Mouse (Mus musculus): ENCODE results near the gene Rnf41. TPM values are rescaled to one million over a fixed set of nuclear protein-coding genes. Genes with fewer than 3 reads are reported as not detected.
A peak's percentile ranks its signal among the peaks of the same experiment; 100 is the strongest.

The Rnf41 gene
- total and polyA plus RNA-seq, 2 experiments = 5.1 to 5.9 TPM

DNA sequence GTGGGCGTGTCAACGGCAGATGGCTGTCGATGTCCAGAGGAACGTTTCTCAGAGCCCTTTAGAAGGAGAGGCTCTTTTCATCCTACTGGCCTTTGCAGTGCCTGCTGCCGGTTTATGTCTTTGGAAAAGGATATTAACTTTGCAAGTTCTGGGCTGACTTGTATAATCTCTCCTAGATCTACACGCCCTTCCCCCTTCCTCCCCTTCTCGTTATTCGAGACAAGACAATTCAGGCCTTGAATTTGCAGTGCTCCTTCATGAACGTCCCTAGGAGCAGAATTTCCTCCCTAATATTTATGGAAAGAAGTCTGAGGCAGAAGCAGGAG is 42.3 kb upstream of the Rnf41 start:
- Histone ChIP-seq H3K4me3 (ENCODE audit: insufficient read depth, low read depth, low read length) (peak overlapping the region; percentile 86), H3K36me3 (ENCODE audit: control insufficient read depth, insufficient read depth, low read length) (peaks cover 2% of the 10 kb centered on the region; the same call in 1 of the 2 replicates), H3K27ac (replicated peaks; ENCODE audit: insufficient read depth, low read depth, low read length) (peak overlapping the region; percentile 84), H3K79me2 (ENCODE audit: control insufficient read depth, insufficient read depth, low read length) (peaks cover 5% of the 10 kb centered on the region; the same call in 1 of the 2 replicates), H3K9ac (ENCODE audit: low read depth, low read length) (peak overlapping the region; percentile 89), H3K4me1 (ENCODE audit: control insufficient read depth, insufficient read depth, low read length) (peaks cover 13% of the 10 kb centered on the region), H3K27me3 (ENCODE audit: control insufficient read depth, insufficient read depth, low read length) (no peaks in the 10 kb centered on the region)
- WGBS = 4% methylated on average over 9 of the region's 9 CpGs
- TF ChIP-seq POLR2A (IDR thresholded peaks at IDR 0.05; ENCODE audit: extremely low read depth, insufficient read depth, low read length) (no peak), CTCF (IDR thresholded peaks at IDR 0.05; ENCODE audit: low read depth, low read length) (no peak)
- DNase-seq (ENCODE audit: extremely low read depth, low read depth, low spot score) = no peak

DNA sequence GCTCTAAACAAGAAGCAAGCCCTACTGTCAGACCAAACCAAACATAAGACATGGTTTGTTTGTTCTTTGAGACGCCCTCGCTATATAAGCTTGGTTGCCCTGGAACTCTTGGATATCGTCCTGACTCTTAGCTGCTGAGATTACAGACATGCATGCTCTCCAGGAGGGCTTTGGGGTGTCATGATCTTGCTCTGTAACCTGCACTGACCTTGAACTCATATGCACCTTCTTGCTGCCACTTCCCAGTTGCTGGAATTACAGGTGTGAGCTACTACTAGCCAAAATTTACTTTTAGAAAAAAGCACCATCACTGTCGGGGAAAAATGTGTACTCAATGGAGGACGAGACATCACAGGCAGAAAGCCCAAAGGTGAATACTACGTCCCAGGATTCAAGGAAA is 41.9 kb upstream of the Rnf41 start:
- Histone ChIP-seq H3K4me3 (ENCODE audit: insufficient read depth, low read depth, low read length) (no peak overlapping the region), H3K27ac (replicated peaks; ENCODE audit: insufficient read depth, low read depth, low read length) (peak overlapping the region; percentile 84), H3K79me2 (ENCODE audit: control insufficient read depth, insufficient read depth, low read length) (peaks cover 5% of the 10 kb centered on the region; the same call in 1 of the 2 replicates), H3K27me3 (ENCODE audit: control insufficient read depth, insufficient read depth, low read length) (no peaks in the 10 kb centered on the region), H3K36me3 (ENCODE audit: control insufficient read depth, insufficient read depth, low read length) (no peaks in the 10 kb centered on the region), H3K4me1 (ENCODE audit: control insufficient read depth, insufficient read depth, low read length) (peaks cover 13% of the 10 kb centered on the region), H3K9ac (ENCODE audit: low read depth, low read length) (peak overlapping the region; percentile 89)
- 45% methylated on average over 6 of the region's 6 CpGs for WGBS
- no peak for DNase-seq (ENCODE audit: extremely low read depth, low read depth, low spot score)
- TF ChIP-seq POLR2A (IDR thresholded peaks at IDR 0.05; ENCODE audit: extremely low read depth, insufficient read depth, low read length) (no peak), CTCF (IDR thresholded peaks at IDR 0.05; ENCODE audit: low read depth, low read length) (no peak)

DNA sequence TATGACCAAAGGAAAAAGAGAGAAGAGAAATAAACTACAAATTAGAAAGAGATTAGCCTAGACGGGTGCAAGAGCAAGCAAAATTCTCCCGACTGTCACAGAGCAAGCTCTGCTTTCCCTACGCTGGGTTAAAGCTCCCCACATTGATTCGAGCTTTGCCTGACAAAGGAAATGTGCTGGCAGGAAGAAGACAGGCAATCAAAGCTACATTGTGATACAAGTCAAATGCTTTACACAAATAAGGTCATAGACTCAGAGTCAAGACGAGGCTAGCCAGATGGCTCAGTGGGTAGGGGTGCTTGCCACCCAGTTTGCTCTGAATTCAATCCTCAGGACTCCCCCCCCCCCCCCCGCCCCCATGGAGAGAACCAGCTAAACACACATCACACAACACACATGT is 41.4 kb upstream of the Rnf41 start:
- no peak for DNase-seq (ENCODE audit: extremely low read depth, low read depth, low spot score)
- Histone ChIP-seq H3K4me3 (ENCODE audit: insufficient read depth, low read depth, low read length) (no peak overlapping the region), H3K9ac (ENCODE audit: low read depth, low read length) (no peak overlapping the region), H3K27me3 (ENCODE audit: control insufficient read depth, insufficient read depth, low read length) (no peaks in the 10 kb centered on the region), H3K4me1 (ENCODE audit: control insufficient read depth, insufficient read depth, low read length) (peaks cover 13% of the 10 kb centered on the region), H3K79me2 (ENCODE audit: control insufficient read depth, insufficient read depth, low read length) (peaks cover 5% of the 10 kb centered on the region; the same call in 1 of the 2 replicates), H3K36me3 (ENCODE audit: control insufficient read depth, insufficient read depth, low read length) (no peaks in the 10 kb centered on the region), H3K27ac (replicated peaks; ENCODE audit: insufficient read depth, low read depth, low read length) (no peak overlapping the region)
- TF ChIP-seq CTCF (IDR thresholded peaks at IDR 0.05; ENCODE audit: low read depth, low read length) = no peak
- no peak for TF ChIP-seq POLR2A (IDR thresholded peaks at IDR 0.05; ENCODE audit: extremely low read depth, insufficient read depth, low read length)
- 77% methylated on average over 6 of the region's 6 CpGs for WGBS

DNA sequence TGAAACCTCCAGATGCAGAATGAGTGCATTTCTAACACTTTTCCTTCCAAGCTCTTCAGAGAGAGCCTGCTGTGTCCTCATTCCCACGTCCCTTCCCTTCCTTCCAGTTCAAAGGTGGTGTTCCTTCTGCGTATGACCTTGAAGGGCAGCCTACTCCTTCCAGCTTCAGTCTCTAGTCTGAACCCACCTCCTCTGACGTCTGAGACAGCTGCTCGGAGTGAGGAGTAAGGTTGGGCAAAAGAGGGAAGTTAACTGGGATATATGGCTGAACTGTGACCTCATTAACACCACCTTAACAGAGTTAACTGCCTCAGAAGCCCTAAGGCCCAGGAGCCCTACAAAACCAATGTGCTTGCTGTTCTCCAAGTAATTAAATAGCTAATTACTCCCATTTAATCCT is 40.9 kb upstream of the Rnf41 start:
- Histone ChIP-seq H3K27ac (replicated peaks; ENCODE audit: insufficient read depth, low read depth, low read length) (no peak overlapping the region), H3K27me3 (ENCODE audit: control insufficient read depth, insufficient read depth, low read length) (no peaks in the 10 kb centered on the region), H3K36me3 (ENCODE audit: control insufficient read depth, insufficient read depth, low read length) (no peaks in the 10 kb centered on the region), H3K4me3 (ENCODE audit: insufficient read depth, low read depth, low read length) (no peak overlapping the region), H3K79me2 (ENCODE audit: control insufficient read depth, insufficient read depth, low read length) (peaks cover 3% of the 10 kb centered on the region; the same call in 1 of the 2 replicates), H3K4me1 (ENCODE audit: control insufficient read depth, insufficient read depth, low read length) (peaks cover 13% of the 10 kb centered on the region), H3K9ac (ENCODE audit: low read depth, low read length) (no peak overlapping the region)
- TF ChIP-seq POLR2A (IDR thresholded peaks at IDR 0.05; ENCODE audit: extremely low read depth, insufficient read depth, low read length) (no peak), CTCF (IDR thresholded peaks at IDR 0.05; ENCODE audit: low read depth, low read length) (no peak)
- no peak for DNase-seq (ENCODE audit: extremely low read depth, low read depth, low spot score)
- WGBS = 69% methylated on average over 4 of the region's 4 CpGs

DNA sequence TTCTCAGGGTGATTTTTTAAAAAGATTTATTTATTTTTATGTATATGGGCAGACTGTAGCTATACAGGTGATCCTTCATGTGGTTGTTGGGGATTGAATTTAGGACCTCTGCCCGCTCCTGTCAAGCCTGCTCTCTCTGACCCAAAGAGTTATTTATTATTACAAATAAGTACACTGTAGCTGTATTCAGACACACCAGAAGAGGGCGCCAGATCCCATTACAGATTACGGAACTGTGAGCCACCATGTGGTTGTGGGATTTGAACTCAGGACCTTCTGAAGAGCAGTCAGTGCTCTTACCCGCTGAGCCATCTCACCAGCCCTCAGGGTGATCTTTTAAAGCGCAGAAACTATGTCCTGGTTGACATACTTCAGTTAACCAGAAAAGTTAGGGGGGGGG is 39.3 kb upstream of the Rnf41 start:
- H3K27me3 ChIP-seq (ENCODE audit: control insufficient read depth, insufficient read depth, low read length) = no peaks in the 10 kb centered on the region
- 80% methylated on average over 5 of the region's 5 CpGs for WGBS
- H3K4me1 ChIP-seq (ENCODE audit: control insufficient read depth, insufficient read depth, low read length) = peaks cover 12% of the 10 kb centered on the region
- no peak overlapping the region for H3K27ac ChIP-seq (replicated peaks; ENCODE audit: insufficient read depth, low read depth, low read length)
- no peak for TF ChIP-seq POLR2A (IDR thresholded peaks at IDR 0.05; ENCODE audit: extremely low read depth, insufficient read depth, low read length)
- TF ChIP-seq CTCF (IDR thresholded peaks at IDR 0.05; ENCODE audit: low read depth, low read length) = no peak
- H3K36me3 ChIP-seq (ENCODE audit: control insufficient read depth, insufficient read depth, low read length) = no peaks in the 10 kb centered on the region
- DNase-seq (ENCODE audit: extremely low read depth, low read depth, low spot score) = no peak
- no peak overlapping the region for H3K9ac ChIP-seq (ENCODE audit: low read depth, low read length)
- no peak overlapping the region for H3K4me3 ChIP-seq (ENCODE audit: insufficient read depth, low read depth, low read length)
- H3K79me2 ChIP-seq (ENCODE audit: control insufficient read depth, insufficient read depth, low read length) = peaks cover 5% of the 10 kb centered on the region; the same call in 1 of the 2 replicates

DNA sequence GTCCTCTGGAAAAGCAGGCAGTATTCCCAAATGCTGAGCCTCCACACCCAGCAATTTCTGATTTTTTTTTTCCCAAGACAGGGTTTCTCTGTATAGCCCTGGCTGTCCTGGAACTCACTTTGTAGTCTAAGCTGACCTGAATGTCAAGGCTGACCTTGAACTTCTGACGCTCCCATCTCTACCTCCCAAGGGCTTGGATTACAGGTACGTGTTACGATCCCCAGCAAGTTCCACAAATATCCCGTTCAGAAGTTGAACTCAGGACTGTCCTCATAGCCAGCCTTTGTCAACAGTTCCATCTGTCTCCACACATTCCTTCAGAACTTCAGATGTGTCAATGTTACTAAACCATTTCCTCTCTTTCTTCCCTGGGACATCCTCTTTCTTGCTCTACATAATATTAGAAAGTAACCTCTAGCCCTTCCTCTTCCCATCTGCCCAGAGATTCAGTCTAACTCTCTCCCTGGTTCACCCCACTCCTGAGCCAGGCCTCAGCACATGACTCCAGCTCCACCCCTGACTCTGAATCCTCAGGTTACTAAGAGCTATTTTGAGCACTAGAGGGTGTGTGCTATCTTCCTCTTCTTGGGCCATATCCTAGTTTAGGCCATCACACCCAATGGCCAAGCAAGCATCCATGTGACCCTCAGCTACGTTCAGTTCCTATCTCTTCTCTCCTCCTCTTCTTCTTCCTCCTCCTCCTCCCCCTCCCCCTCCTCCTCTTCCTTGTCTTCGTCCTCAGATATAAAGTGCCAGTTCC is 38.3 kb upstream of the Rnf41 start:
- WGBS = 41% methylated on average over 6 of the region's 6 CpGs

More for the DNA sequence above, 38.3 kb upstream of the Rnf41 start:
- DNase-seq (ENCODE audit: extremely low read depth, low read depth, low spot score) = peak; percentile 57
- no peak overlapping the region for H3K4me3 ChIP-seq (ENCODE audit: insufficient read depth, low read depth, low read length)
- TF ChIP-seq CTCF (IDR thresholded peaks at IDR 0.05; ENCODE audit: low read depth, low read length) (no peak), POLR2A (IDR thresholded peaks at IDR 0.05; ENCODE audit: extremely low read depth, insufficient read depth, low read length) (no peak)
- H3K79me2 ChIP-seq (ENCODE audit: control insufficient read depth, insufficient read depth, low read length) = peaks cover 11% of the 10 kb centered on the region; the same call in 1 of the 2 replicates
- H3K27me3 ChIP-seq (ENCODE audit: control insufficient read depth, insufficient read depth, low read length) = no peaks in the 10 kb centered on the region
- no peaks in the 10 kb centered on the region for H3K36me3 ChIP-seq (ENCODE audit: control insufficient read depth, insufficient read depth, low read length)
- H3K27ac ChIP-seq (replicated peaks; ENCODE audit: insufficient read depth, low read depth, low read length) = no peak overlapping the region; the same call in 1 of the 2 replicates
- no peak overlapping the region for H3K9ac ChIP-seq (ENCODE audit: low read depth, low read length)
- H3K4me1 ChIP-seq (ENCODE audit: control insufficient read depth, insufficient read depth, low read length) = peaks cover 12% of the 10 kb centered on the region

Measured in liver, adult 2 months (tissue).